Mouse (Mus musculus): ENCODE results near the gene Cnbd2.

DNA sequence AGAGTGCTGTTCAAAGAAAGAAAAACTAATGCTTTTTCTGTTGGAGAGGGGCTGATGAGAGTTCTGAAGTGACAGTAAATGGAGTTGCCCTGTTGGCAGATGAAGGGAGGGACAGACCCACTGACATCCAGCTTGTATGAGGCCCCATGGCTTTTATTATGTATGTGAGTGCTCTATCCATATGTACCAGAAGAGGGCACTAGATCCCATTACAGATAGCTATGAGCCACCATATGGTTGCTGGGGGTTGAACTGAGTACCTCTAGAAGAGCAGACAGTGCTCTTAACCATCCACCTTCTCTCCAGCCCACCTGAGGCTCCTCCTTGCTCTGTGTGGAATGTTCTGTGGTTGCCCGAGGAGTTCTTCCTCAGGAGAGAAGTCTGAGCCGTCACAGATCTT, 6.3 kb upstream of the Cnbd2 start:
- TF ChIP-seq POLR2A (IDR thresholded peaks at IDR 0.05; ENCODE audit: low read depth, low read length) (no peak), CTCF (IDR thresholded peaks at IDR 0.05; ENCODE audit: extremely low read depth, insufficient read length, insufficient replicate concordance, low read depth, low read length) (peak; percentile 38; the same call in 1 of the 2 replicates)
